8 mouse cellular contexts compared by ENCODE assay signal in the genomic region with DNA sequence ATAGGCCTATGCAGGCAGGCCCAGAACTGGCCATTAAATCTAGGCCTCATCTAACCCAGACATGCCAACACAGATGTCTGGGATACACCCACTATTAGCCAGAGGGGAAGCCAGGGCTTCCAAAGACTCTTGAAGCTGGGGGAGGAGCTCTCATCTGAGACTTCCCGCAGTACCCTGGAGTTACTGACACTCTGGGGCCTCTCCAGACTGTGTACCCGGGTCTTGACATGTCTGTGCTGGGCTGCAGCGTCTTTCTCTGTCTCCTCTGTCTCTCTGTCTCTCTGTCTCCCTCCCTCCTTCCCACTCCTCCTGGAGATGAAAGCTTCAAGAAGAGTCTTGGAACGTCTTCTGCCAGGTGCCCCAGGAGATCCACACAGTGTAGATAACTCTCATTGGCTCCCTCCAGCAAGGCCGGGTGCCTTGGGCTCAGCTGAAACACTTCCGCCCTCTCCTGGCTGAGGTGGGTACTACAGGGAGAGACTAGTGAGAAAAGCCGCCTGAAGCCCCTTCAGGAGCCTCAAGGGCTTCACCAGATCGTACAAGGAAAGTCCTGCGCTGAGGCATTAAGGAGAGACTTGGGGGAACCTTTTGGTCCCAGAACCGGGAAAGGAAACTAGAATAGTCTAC. TPM values are rescaled to one million over a fixed set of nuclear protein-coding genes. Genes with fewer than 3 reads are reported as not detected.
A peak's percentile ranks its signal among the peaks of the same experiment; 100 is the strongest.
DNase-seq lines count a peak whose midpoint lies in the region; ATAC-seq and TF ChIP-seq lines count a peak whose summit lies in the region.

No protein-coding gene starts in this region.

- H3K9me3 ChIP-seq in heart, embryonic 11.5 days (replicated peaks; ENCODE audit: control insufficient read depth, low read length) = no peaks in the 10 kb centered on the region
- H3K9me3 ChIP-seq in midbrain, embryonic 13.5 days = no peaks in the 10 kb centered on the region

- H3K36me3 ChIP-seq in heart, embryonic 11.5 days (ENCODE audit: control insufficient read depth, insufficient read depth, low read length) = no peaks in the 10 kb centered on the region
- no peaks in the 10 kb centered on the region for H3K36me3 ChIP-seq in midbrain, embryonic 13.5 days
- no peaks in the 10 kb centered on the region for H3K36me3 ChIP-seq in spleen, adult 2 months (ENCODE audit: control insufficient read depth, insufficient read depth, low read length)

- H3K27ac ChIP-seq in heart, embryonic 11.5 days (ENCODE audit: low read depth, low read length) = no peak overlapping the region
- no peak overlapping the region for H3K27ac ChIP-seq in cerebellum, adult 2 months (ENCODE audit: insufficient read depth, low read length)
- H3K27ac ChIP-seq in midbrain, embryonic 13.5 days = no peak overlapping the region
- H3K27ac ChIP-seq in spleen, adult 2 months (ENCODE audit: insufficient read depth, low read length) = no peak overlapping the region

- H3K4me1 ChIP-seq in heart, embryonic 11.5 days (ENCODE audit: control insufficient read depth, insufficient read depth, low read length) = peaks cover 23% of the 10 kb centered on the region
- peaks cover 4% of the 10 kb centered on the region; the same call in 1 of the 2 replicates for H3K4me1 ChIP-seq in cerebellum, adult 2 months (ENCODE audit: control insufficient read depth, insufficient read depth, low read length)
- H3K4me1 ChIP-seq in midbrain, embryonic 13.5 days (replicated peaks) = peaks cover 2% of the 10 kb centered on the region; the same call in 1 of the 2 replicates
- H3K4me1 ChIP-seq in spleen, adult 2 months (ENCODE audit: control insufficient read depth, insufficient read depth, insufficient read length) = peaks cover 7% of the 10 kb centered on the region; the same call in 1 of the 2 replicates

- TF ChIP-seq CTCF in cerebellum, adult 2 months (IDR thresholded peaks at IDR 0.05; ENCODE audit: borderline replicate concordance, insufficient read depth, low read depth, low read length) = peak; percentile 89
- peak; percentile 84; the same call in 1 of the 2 replicates for TF ChIP-seq CTCF in spleen, adult 2 months (IDR thresholded peaks at IDR 0.05; ENCODE audit: extremely low read depth, insufficient read depth, insufficient read length, insufficient replicate concordance)

- H3K9ac ChIP-seq in heart, embryonic 11.5 days (ENCODE audit: low read depth, low read length) = no peak overlapping the region
- H3K9ac ChIP-seq in midbrain, embryonic 13.5 days (replicated peaks) = no peak overlapping the region

- no peak for ATAC-seq in heart, embryonic 11.5 days (replicated peaks; ENCODE audit: insufficient number of reproducible peaks, low FRiP score, low TSS enrichment)
- ATAC-seq in inflammation-experienced regulatory T-cells, adult 6 months = peak; percentile 53
- ATAC-seq in midbrain, embryonic 13.5 days = peak; percentile 72

- H3K27me3 ChIP-seq in heart, embryonic 11.5 days (ENCODE audit: control insufficient read depth, insufficient read depth, low read length) = no peaks in the 10 kb centered on the region
- no peaks in the 10 kb centered on the region for H3K27me3 ChIP-seq in cerebellum, adult 2 months (ENCODE audit: control insufficient read depth, insufficient read depth, low read length)
- H3K27me3 ChIP-seq in midbrain, embryonic 13.5 days = no peaks in the 10 kb centered on the region
- H3K27me3 ChIP-seq in spleen, adult 2 months (ENCODE audit: control insufficient read depth, insufficient read depth, low read length) = no peaks in the 10 kb centered on the region

- intact Hi-C loops in left cerebral cortex, postnatal 25 days (cut with DNase I) = loop anchor here (1.0 kb wide), 2 partner anchors 78 to 157 kb away; no protein-coding TSS in a partner anchor

- no peak overlapping the region for H3K4me2 ChIP-seq in heart, embryonic 11.5 days
- no peak overlapping the region for H3K4me2 ChIP-seq in midbrain, embryonic 13.5 days (replicated peaks)

- 16% methylated on average over 10 of the region's 10 CpGs for WGBS in heart, embryonic 11.5 days (ENCODE audit: insufficient replicate concordance)
- 23% methylated on average over 10 of the region's 10 CpGs for WGBS in cerebellum, adult 2 months
- 17% methylated on average over 10 of the region's 10 CpGs for WGBS in midbrain, embryonic 13.5 days
- 31% methylated on average over 10 of the region's 10 CpGs for WGBS in spleen, adult 2 months

- no peak overlapping the region for H3K4me3 ChIP-seq in heart, embryonic 11.5 days (ENCODE audit: low read depth, low read length)
- H3K4me3 ChIP-seq in cerebellum, adult 2 months (replicated peaks; ENCODE audit: insufficient read depth, low read depth, low read length) = no peak overlapping the region
- no peak overlapping the region for H3K4me3 ChIP-seq in midbrain, embryonic 13.5 days (replicated peaks)
- H3K4me3 ChIP-seq in spleen, adult 2 months (ENCODE audit: extremely low read depth, insufficient read depth, insufficient read length) = no peak overlapping the region

- peak; percentile 47 to 89 for DNase-seq in heart, adult 18-20 months
- DNase-seq in cerebellum, adult 2 months = peak; percentile 62 to 82
- peak; percentile 52 to 94 for DNase-seq in frontal cortex, adult 2 months (ENCODE audit: extremely low spot score in 1 of 2, low spot score in 1 of 2)
- DNase-seq in left cerebral cortex, postnatal 25 days (ENCODE audit: low spot score in 2 of 2) = peak; percentile 79 to 80
- peak; percentile 35 to 75 for DNase-seq in spleen, adult 2 months (ENCODE audit: low read depth in 1 of 2, low spot score in 2 of 2)

- no peak for TF ChIP-seq POLR2A in cerebellum, adult 2 months (IDR thresholded peaks at IDR 0.05; ENCODE audit: borderline replicate concordance, insufficient read depth, low read length)
- TF ChIP-seq POLR2A in spleen, adult 2 months (IDR thresholded peaks at IDR 0.05; ENCODE audit: low read depth, low read length) = no peak

RNA-seq across cellular contexts. Expression of a gene that starts 23.9 kb away (rescaled TPM):
- total RNA-seq in heart, adult 18-20 months (2021) = under 1 TPM in 1 of 2 experiments, not detected in 1; 0.23 TPM
- polyA plus RNA-seq in heart, embryonic 11.5 days (2014; fragmentation: Nextera tagmentation; extraction: Ambion mirVana) = 0.35 TPM in 1 of 2 replicates, not detected in the other
- 18.6 and 25.3 TPM in 2 replicates for polyA plus RNA-seq in cerebellum, adult 2 months (2012; rRNA removed)
- 3.1 and 3.4 TPM in 2 replicates for polyA plus RNA-seq in frontal cortex, adult 2 months (2012; rRNA removed)
- 1 to 10 TPM in 2 of 3 experiments, under 1 TPM in 1; 0.83 to 4.8 (median 2.2) TPM for polyA plus RNA-seq in inflammation-experienced regulatory T-cells, adult 6 months (2017; shearing (Covaris generic))
- 1 to 10 TPM in 1 of 2 experiments, under 1 TPM in 1; 0.94 to 1.5 TPM for total RNA-seq in left cerebral cortex, postnatal 25 days (2021)
- polyA plus RNA-seq in midbrain, embryonic 13.5 days (2015; fragmentation: Nextera tagmentation; extraction: Ambion mirVana) = 1.6 and 1.9 TPM in 2 replicates
- polyA plus RNA-seq in spleen, adult 2 months (2012; rRNA removed) = 8.1 and 10.1 TPM in 2 replicates
